Mouse (Mus musculus) kidney, adult 9 months (tissue): ENCODE measurements around the gene Samd4.
A peak's percentile ranks its signal among the peaks of the same experiment; 100 is the strongest.

ENCODE experiments used
- DNase-seq: peaks from one replicate; pipeline ENCODE4 v3.0.0; 2022

Samd4 gene

GRCm38 (mm10) chr14:47000786-47001761 lies 118.4 kb downstream of the Samd4 start:
- no peak for DNase-seq

- DNase-seq, result peak; percentile 49
These were observed 121.5 kb downstream of the Samd4 start for GRCm38 (mm10) chr14:47004161-47004560.

GRCm38 (mm10) chr14:47011171-47012139 lies 128.8 kb downstream of the Samd4 start:
- DNase-seq, result no peak

- DNase-seq, result no peak
These were observed 133.0 kb downstream of the Samd4 start for GRCm38 (mm10) chr14:47015618-47016017.

GRCm38 (mm10) chr14:47017658-47018057 lies 135.0 kb downstream of the Samd4 start:
- no peak for DNase-seq

- no peak for DNase-seq
These were observed 138.2 kb downstream of the Samd4 start for GRCm38 (mm10) chr14:47020886-47021285.

GRCm38 (mm10) chr14:47023529-47023928 lies 140.9 kb downstream of the Samd4 start:
- peak; percentile 20 for DNase-seq

- DNase-seq, result no peak
These were observed 144.9 kb downstream of the Samd4 start for GRCm38 (mm10) chr14:47027431-47028118.

- DNase-seq, result no peak
These were observed 148.9 kb downstream of the Samd4 start for GRCm38 (mm10) chr14:47031542-47031941.

GRCm38 (mm10) chr14:47032140-47032539 lies 149.5 kb downstream of the Samd4 start:
- DNase-seq, result no peak

- DNase-seq, result no peak
These were observed 150.8 kb downstream of the Samd4 start for GRCm38 (mm10) chr14:47033423-47033822.

- DNase-seq, result no peak
These were observed 159.0 kb downstream of the Samd4 start for GRCm38 (mm10) chr14:47041699-47042098.

- DNase-seq, result no peak
These were observed 166.4 kb downstream of the Samd4 start for GRCm38 (mm10) chr14:47049051-47049450.

GRCm38 (mm10) chr14:47051743-47052610 lies 169.3 kb downstream of the Samd4 start:
- no peak for DNase-seq

GRCm38 (mm10) chr14:47053101-47053500 lies 170.4 kb downstream of the Samd4 start:
- DNase-seq, result no peak

GRCm38 (mm10) chr14:47053824-47054223 lies 171.2 kb downstream of the Samd4 start:
- no peak for DNase-seq

GRCm38 (mm10) chr14:47058969-47059368 lies 176.3 kb downstream of the Samd4 start:
- no peak for DNase-seq

GRCm38 (mm10) chr14:47065067-47065466 lies 182.4 kb downstream of the Samd4 start:
- DNase-seq, result peak; percentile 25

GRCm38 (mm10) chr14:47066901-47067300 lies 184.2 kb downstream of the Samd4 start:
- DNase-seq, result peak; percentile 46

- DNase-seq, result peak; percentile 17
These were observed 191.5 kb downstream of the Samd4 start for GRCm38 (mm10) chr14:47074045-47074666.
